Mouse (Mus musculus): ENCODE data around the gene Trim14. TPM values are rescaled to one million over a fixed set of nuclear protein-coding genes. Genes with fewer than 3 reads are reported as not detected.

Gene Trim14
- polyA plus RNA-seq, 1 experiment from 2014 or later = 6.8 TPM

DNA sequence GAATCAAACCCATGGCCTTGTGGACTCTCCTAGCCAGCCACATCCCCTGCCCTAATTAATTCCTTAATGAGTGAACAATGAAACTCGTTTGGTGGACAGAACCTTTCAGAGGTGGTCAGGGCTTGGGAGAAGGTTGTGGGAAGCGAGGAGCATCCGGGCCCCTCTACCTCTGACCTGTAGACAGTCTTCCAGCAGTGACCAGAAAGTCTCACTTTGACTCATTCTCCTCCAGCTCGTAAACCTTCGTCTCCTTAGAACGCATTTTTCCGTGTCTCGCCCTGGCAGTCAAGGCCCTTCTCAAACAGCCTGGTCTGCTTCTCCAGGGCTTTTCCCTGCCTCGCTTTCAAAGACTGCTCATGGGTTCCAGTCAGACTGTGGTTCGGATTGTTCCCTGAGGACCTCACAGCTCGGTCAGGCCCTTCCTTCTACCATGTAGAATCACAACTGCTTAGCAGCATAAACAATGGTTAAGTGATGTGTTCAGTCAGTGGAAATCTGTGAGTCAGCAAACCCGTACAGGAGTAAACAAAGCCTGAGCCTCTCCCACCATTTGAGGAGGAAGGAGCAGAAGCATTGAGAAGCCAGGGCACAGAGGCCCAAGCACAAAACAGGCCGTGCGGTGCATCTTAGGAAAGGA is 24.2 kb upstream of the Trim14 start:
- Histone ChIP-seq H3K36me3 (no peaks in the 10 kb centered on the region), H3K9ac (no peak overlapping the region), H3K4me1 (replicated peaks) (peaks cover 40% of the 10 kb centered on the region), H3K4me2 (no peak overlapping the region), H3K27me3 (no peaks in the 10 kb centered on the region), H3K4me3 (replicated peaks) (no peak overlapping the region), H3K9me3 (replicated peaks) (no peaks in the 10 kb centered on the region), H3K27ac (no peak overlapping the region)
- ATAC-seq (ENCODE audit: low read depth) (no peak), DNase-seq (no peak)
- 75% methylated on average over 14 of the region's 14 CpGs for WGBS (ENCODE audit: insufficient replicate concordance)

DNA sequence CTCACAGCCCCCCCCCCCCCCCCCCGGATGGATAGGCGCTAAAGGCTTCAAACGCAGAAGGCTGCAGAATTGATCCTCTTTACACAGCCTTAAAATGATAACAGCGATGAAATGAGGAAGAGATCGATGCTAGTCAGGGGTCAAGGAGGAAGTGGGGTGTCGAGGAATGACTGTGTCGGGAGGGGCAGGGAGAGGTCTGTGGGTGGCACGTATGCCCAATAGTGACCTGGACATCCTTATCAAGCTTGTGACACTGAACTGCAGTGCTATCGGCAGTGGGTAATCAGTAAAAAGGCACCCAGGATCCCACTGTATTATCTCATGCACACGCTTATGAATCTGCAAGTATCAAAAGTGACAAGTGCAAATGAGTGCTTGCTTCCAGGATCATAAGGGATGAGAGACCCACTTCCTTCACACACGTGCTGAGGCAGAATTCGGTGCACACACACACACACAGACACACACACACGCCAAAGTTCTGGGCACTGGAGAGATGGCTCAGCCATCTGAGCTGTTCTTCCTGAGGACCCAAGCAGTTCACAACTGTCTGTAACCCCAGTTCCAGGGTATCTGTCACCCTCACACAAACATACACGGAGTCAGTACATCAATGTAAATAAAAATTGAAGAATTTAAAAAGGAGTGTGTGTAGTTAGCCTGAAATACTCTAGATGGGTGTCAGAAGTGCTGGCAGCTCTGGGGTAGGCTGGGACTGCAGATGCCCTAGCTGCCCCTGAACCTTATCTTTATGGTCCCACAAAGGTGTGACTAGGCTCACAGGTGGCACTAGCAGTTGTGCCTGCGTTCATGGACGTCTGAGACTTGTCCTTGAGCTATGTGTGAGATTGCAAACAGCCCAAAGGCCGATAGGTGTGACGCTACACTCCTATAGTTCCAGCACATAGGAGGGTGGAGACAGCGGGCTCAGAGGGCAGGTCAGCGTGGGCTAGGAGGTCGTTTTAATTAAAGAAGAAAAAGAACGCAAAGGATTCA is 23.0 kb upstream of the Trim14 start:
- Histone ChIP-seq H3K4me3 (replicated peaks) (no peak overlapping the region), H3K4me1 (replicated peaks) (peaks cover 42% of the 10 kb centered on the region), H3K36me3 (no peaks in the 10 kb centered on the region), H3K4me2 (peak overlapping the region; percentile 30; the same call in 1 of the 2 replicates), H3K27ac (peak overlapping the region; percentile 24; the same call in 1 of the 2 replicates), H3K9me3 (replicated peaks) (no peaks in the 10 kb centered on the region), H3K27me3 (no peaks in the 10 kb centered on the region), H3K9ac (no peak overlapping the region)
- WGBS (ENCODE audit: insufficient replicate concordance) = 27% methylated on average over 21 of the region's 22 CpGs
- ATAC-seq (ENCODE audit: low read depth) (peak; percentile 51), DNase-seq (no peak)

DNA sequence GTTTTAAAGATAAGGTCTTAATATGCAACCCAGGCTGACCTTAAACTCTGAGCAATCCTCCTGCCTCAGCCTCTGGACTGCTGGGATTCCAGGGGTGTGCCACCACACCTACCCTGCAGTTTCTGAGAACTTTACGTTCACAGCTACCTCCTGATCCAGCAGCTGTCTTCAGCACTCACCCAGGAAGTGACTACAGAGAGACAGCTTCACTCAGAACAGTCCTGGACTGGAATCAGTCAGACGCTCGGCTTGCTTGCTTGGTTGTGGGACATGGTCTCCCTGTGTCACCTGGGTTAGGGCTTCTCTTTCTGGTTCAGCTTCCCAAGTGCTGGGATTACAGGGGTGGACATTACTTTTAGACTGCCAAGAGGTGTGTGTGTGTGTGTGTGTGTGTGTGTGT is 21.0 kb upstream of the Trim14 start:
- no peak overlapping the region for H3K4me3 ChIP-seq (replicated peaks)
- H3K9me3 ChIP-seq (replicated peaks) = no peaks in the 10 kb centered on the region
- DNase-seq (no peak), ATAC-seq (ENCODE audit: low read depth) (no peak)
- H3K36me3 ChIP-seq = no peaks in the 10 kb centered on the region
- peaks cover 43% of the 10 kb centered on the region for H3K4me1 ChIP-seq (replicated peaks)
- no peaks in the 10 kb centered on the region for H3K27me3 ChIP-seq
- H3K27ac ChIP-seq = no peak overlapping the region
- H3K9ac ChIP-seq = no peak overlapping the region
- no peak overlapping the region for H3K4me2 ChIP-seq
- 58% methylated on average over 3 of the region's 3 CpGs for WGBS (ENCODE audit: insufficient replicate concordance)

DNA sequence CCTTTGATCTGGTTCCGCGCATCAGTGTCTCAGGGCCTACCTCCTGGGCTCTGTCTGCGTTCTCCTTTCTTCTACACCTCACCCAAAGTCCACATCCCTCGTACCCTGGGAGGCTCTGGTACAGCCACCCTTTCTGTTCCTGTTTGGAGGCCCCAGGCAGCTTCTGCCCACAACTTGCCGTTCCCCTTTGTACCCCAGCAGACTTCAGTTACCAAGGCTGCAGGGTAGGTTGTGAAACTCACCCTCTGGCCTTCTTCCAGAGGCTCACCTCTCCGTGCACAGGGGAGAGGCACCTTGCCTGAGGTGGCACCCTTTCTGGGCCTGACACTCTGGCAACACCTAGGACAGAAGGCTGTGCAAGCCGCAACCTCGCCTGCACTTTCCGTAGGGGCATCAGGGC is 19.8 kb upstream of the Trim14 start:
- Histone ChIP-seq H3K27me3 (no peaks in the 10 kb centered on the region), H3K9me3 (replicated peaks) (no peaks in the 10 kb centered on the region), H3K4me2 (no peak overlapping the region), H3K4me1 (replicated peaks) (peaks cover 44% of the 10 kb centered on the region), H3K36me3 (no peaks in the 10 kb centered on the region), H3K9ac (no peak overlapping the region), H3K4me3 (replicated peaks) (no peak overlapping the region), H3K27ac (0 out of 2 replicates have a peak overlapping the region, but pooled peaks have one; percentile 57)
- 63% methylated on average over 9 of the region's 9 CpGs for WGBS (ENCODE audit: insufficient replicate concordance)
- no peak for ATAC-seq (ENCODE audit: low read depth)
- DNase-seq = no peak

DNA sequence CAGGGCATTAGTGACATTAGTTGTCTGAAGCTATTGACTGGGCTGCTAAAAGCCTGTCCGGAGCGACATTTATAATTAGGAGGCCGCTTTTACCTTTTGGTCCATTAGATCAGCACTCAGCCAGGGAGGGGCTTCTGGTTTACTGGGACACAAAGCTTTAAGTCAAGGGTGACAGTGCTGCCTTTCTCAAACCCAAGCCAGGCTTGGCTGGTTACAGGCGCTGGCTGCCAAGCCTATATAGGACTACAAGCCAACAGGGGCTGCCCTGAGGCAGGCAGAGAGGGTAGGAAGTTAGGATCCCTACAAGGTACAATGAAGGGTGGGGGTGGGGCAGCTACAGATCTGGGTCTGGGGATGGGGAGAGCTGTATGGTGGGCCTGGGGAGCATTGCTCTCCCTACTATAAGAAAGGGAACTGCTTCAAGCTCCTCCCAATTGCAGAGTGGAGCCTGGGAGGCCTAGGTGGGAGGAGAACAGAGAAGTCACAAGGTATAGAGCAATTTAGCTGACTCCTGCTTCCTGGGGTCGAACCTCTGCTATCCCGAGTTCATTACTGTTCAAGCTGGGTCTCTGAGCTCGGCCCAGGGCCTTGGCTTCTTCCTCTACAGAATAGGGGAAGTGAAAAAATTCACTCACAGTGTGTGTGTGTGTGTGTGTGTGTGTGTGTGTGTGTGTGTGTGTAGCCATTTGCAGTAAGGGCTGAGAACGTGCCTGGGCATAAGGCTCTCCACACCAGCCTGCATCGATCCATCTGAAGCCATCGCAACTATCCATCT is 18.5 kb upstream of the Trim14 start:
- Histone ChIP-seq H3K9me3 (replicated peaks) (no peaks in the 10 kb centered on the region), H3K4me3 (replicated peaks) (no peak overlapping the region), H3K27me3 (no peaks in the 10 kb centered on the region), H3K27ac (peak overlapping the region; percentile 57), H3K9ac (no peak overlapping the region), H3K4me1 (replicated peaks) (peaks cover 52% of the 10 kb centered on the region), H3K36me3 (no peaks in the 10 kb centered on the region), H3K4me2 (no peak overlapping the region)
- 48% methylated on average over 10 of the region's 10 CpGs for WGBS (ENCODE audit: insufficient replicate concordance)
- DNase-seq (no peak), ATAC-seq (ENCODE audit: low read depth) (peak; percentile 39; the same call in 1 of the 2 replicates)

DNA sequence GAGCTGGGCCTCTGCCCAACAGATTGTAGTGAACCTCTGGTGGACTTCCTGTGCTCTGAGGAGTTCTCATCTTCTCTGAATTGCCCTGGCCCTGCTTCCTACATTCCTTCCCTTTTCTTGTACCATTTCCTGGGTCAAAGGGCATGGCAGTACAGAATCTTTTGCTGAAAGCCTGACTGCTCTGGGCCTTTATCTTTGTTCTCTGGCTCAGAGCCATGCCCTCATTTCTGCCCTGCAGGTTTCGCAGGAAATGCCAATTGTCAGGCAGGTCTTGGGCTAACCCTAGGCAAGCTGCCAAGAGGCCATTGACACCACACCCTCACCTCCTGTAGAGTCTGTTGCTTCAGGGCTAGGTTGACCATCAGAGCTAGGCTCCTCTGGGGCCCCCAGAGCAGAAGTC is 17.9 kb upstream of the Trim14 start:
- no peak overlapping the region for H3K4me2 ChIP-seq
- H3K4me3 ChIP-seq (replicated peaks) = no peak overlapping the region
- peak overlapping the region; percentile 57 for H3K27ac ChIP-seq
- no peak overlapping the region for H3K9ac ChIP-seq
- DNase-seq = no peak
- H3K36me3 ChIP-seq = no peaks in the 10 kb centered on the region
- 54% methylated on average over 1 of the region's 1 CpGs for WGBS (ENCODE audit: insufficient replicate concordance)
- peaks cover 46% of the 10 kb centered on the region for H3K4me1 ChIP-seq (replicated peaks)
- no peaks in the 10 kb centered on the region for H3K27me3 ChIP-seq
- H3K9me3 ChIP-seq (replicated peaks) = no peaks in the 10 kb centered on the region
- ATAC-seq (ENCODE audit: low read depth) = 0 out of 2 replicates have a peak, but pooled peaks have one; percentile 37

DNA sequence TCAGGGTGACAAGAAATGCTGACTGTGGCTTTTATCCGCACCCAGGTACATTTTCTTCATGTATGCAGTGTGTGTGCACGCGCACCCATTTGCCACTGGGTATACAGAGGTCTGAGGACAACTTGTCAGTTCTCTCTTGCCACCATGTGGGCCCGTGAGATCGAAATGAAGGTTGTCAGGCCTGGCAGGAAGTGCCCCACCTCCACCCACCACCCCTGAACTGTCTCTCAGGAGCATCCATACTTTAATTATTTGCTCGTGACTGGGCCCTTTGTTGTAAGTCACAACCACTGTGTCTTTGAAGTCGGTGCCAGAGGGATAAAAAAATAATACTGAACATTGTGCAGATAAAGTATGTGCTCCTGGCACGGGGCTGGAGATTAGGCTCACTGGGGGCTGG is 14.5 kb upstream of the Trim14 start:
- no peak for ATAC-seq (ENCODE audit: low read depth)
- Histone ChIP-seq H3K9me3 (replicated peaks) (no peaks in the 10 kb centered on the region), H3K4me2 (no peak overlapping the region), H3K4me1 (replicated peaks) (peaks cover 31% of the 10 kb centered on the region), H3K4me3 (replicated peaks) (no peak overlapping the region), H3K9ac (no peak overlapping the region), H3K27me3 (no peaks in the 10 kb centered on the region), H3K36me3 (no peaks in the 10 kb centered on the region), H3K27ac (no peak overlapping the region)
- WGBS (ENCODE audit: insufficient replicate concordance) = 44% methylated on average over 8 of the region's 8 CpGs
- no peak for DNase-seq

DNA sequence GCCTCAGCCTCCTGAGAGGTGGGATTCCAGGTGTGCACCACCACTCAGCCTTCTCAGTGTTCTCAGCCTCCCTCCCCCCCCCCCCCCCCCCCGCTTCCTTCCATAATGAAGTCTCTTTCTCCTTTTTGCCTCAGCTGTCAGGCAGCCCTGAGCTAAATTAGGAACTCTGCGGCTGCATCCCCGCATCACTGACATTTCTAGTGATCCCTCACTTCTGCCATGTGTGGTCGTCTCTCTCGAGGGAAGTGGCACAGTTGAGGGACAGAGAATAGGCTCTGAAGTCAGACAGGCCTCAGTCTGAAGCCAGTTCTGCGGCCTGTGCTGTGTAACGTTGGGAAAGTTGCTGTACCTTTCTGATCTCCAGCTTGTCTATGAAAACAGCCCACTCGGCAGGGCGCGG is 14.0 kb upstream of the Trim14 start:
- Histone ChIP-seq H3K36me3 (no peaks in the 10 kb centered on the region), H3K4me1 (replicated peaks) (peaks cover 27% of the 10 kb centered on the region), H3K27ac (no peak overlapping the region), H3K4me3 (replicated peaks) (no peak overlapping the region), H3K9me3 (replicated peaks) (no peaks in the 10 kb centered on the region), H3K27me3 (no peaks in the 10 kb centered on the region), H3K9ac (no peak overlapping the region), H3K4me2 (no peak overlapping the region)
- ATAC-seq (ENCODE audit: low read depth) (no peak), DNase-seq (no peak)
- WGBS (ENCODE audit: insufficient replicate concordance) = 58% methylated on average over 9 of the region's 10 CpGs

DNA sequence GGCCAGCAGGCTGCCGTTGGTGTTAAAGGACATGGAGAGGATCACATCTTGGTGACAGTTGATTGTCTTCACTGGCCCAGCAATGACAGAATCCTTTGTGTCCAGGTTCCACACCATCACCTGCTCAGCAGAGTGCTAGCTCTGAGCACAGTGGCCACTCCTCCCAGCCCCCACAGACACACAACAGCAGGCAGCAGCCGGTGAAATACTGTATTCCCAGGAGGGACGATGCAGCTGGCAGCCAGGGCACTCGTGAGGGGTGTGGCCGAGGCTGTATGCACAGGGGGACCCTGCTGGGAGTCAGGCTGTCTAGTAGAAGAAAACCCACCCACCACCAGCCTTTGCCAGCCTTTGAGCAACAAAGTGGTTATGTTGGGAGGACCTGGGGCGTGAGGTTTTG is 10.8 kb upstream of the Trim14 start:
- H3K4me3 ChIP-seq (replicated peaks) = no peak overlapping the region
- DNase-seq (no peak), ATAC-seq (ENCODE audit: low read depth) (no peak)
- 52% methylated on average over 6 of the region's 6 CpGs for WGBS (ENCODE audit: insufficient replicate concordance)
- H3K9ac ChIP-seq = no peak overlapping the region
- no peaks in the 10 kb centered on the region for H3K27me3 ChIP-seq
- H3K27ac ChIP-seq = no peak overlapping the region
- no peak overlapping the region for H3K4me2 ChIP-seq
- H3K9me3 ChIP-seq (replicated peaks) = no peaks in the 10 kb centered on the region
- H3K36me3 ChIP-seq = no peaks in the 10 kb centered on the region
- H3K4me1 ChIP-seq (replicated peaks) = peaks cover 16% of the 10 kb centered on the region

DNA sequence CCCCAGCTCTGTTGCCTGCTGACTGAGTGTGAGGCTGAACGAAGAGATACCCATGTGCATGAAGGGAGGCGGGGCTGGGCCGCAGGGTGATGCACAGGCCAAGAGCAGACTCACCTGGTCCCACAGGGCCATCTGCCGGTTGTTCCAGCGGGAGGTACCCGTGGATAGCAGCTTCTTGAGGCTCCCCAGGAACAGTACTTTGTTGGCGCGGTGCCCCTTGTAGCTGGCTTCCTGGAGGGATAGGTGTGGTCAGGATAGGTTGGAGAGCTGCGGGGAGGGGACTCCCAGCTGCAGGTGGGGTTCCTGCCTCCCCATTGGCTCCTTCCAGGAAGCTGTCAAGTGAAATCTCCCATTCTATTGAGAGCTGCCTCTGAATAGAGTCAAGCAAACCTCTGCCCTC is 9.6 kb upstream of the Trim14 start:
- no peak overlapping the region for H3K27ac ChIP-seq
- H3K27me3 ChIP-seq = no peaks in the 10 kb centered on the region
- H3K36me3 ChIP-seq = no peaks in the 10 kb centered on the region
- H3K9ac ChIP-seq = no peak overlapping the region
- peaks cover 16% of the 10 kb centered on the region for H3K4me1 ChIP-seq (replicated peaks)
- H3K4me3 ChIP-seq (replicated peaks) = no peak overlapping the region
- DNase-seq (no peak), ATAC-seq (ENCODE audit: low read depth) (no peak)
- H3K9me3 ChIP-seq (replicated peaks) = no peaks in the 10 kb centered on the region
- 66% methylated on average over 9 of the region's 9 CpGs for WGBS (ENCODE audit: insufficient replicate concordance)
- no peak overlapping the region for H3K4me2 ChIP-seq

DNA sequence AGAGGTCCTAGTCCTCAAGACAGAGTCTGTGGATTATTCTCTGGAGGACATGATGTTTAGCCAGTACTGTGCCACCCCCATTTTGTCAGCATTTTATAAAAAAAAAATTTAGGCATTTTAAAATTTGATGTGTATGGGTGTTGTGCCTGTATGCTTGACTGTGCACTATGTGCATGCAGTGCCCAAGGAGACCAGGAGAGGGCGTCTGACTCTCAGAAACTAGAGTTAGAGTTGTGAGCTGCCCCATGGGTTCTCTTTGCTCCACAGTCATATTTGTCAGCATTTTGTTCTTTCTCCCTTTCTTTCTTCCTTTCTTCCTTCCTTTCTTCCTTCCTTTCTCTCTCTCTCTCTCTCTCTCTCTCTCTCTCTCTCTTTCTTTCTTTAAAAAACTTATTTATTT is 8.4 kb upstream of the Trim14 start:
- no peak overlapping the region for H3K27ac ChIP-seq
- no peaks in the 10 kb centered on the region for H3K9me3 ChIP-seq (replicated peaks)
- no peak overlapping the region for H3K4me3 ChIP-seq (replicated peaks)
- DNase-seq (no peak), ATAC-seq (ENCODE audit: low read depth) (no peak)
- no peak overlapping the region for H3K4me2 ChIP-seq
- H3K4me1 ChIP-seq (replicated peaks) = peaks cover 11% of the 10 kb centered on the region
- no peaks in the 10 kb centered on the region for H3K27me3 ChIP-seq
- no peaks in the 10 kb centered on the region for H3K36me3 ChIP-seq
- H3K9ac ChIP-seq = no peak overlapping the region
- 12% methylated on average over 1 of the region's 1 CpGs for WGBS (ENCODE audit: insufficient replicate concordance)

Data from liver, embryonic 13.5 days (tissue).